ENCODE assay signal across 7 mouse cellular contexts in the genomic region with DNA sequence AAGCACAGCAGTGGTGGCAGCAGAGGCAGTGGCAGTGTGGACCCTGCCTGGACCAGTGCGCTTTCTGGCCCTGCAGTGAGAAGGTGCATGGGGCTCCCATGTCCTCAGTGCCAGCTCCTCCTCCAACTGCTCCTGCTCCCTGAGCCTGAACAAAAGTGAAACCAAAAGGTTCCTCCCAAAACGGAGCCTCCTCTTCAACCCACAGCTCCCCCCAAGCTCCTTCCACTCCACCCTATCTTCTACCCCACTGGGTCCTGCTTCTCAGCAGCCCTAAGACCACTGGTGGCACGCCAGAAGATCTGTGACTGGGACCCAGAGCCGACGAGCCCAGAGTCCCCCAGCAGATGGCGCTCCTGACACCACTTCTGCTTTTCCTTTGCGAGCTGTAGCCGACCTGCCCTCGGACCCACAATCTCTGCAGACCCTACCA.
DNase-seq lines count a peak whose midpoint lies in the region; ATAC-seq and TF ChIP-seq lines count a peak whose summit lies in the region.
"Not testable (repeated sequence)": the region's sequence is repeated elsewhere in the genome, so short reads cannot be mapped to it uniquely, and the experiment has no call there.

No protein-coding gene starts in this region.

- DNase-seq in MEL (ENCODE audit: low read depth, low spot score) = peak; percentile 16
- DNase-seq in cerebellum, postnatal 25 days = peak; percentile 7 to 35
- DNase-seq in lung, embryonic 14.5 days = not testable (repeated sequence)
- peak; percentile 37 for DNase-seq in naive thymus-derived CD4-positive, alpha-beta T cell, adult 2 months (ENCODE audit: low read depth)

- ATAC-seq in granulocyte monocyte progenitor cell, adult 5-6 weeks (replicated peaks; ENCODE audit: poor library complexity, severe bottlenecking) = peak; percentile 88
- ATAC-seq in hindbrain, embryonic 12.5 days (ENCODE audit: low FRiP score) = peak; percentile 64; the same call in 1 of the 2 replicates
- ATAC-seq in kidney, embryonic 15.5 days (replicated peaks; ENCODE audit: low FRiP score) = peak; percentile 60; the same call in 1 of the 2 replicates
- ATAC-seq in lung, embryonic 14.5 days (ENCODE audit: insufficient read depth) = 0 out of 2 replicates have a peak, but pooled peaks have one; percentile 31

- not testable (repeated sequence) for TF ChIP-seq EP300 in MEL (IDR thresholded peaks at IDR 0.05; ENCODE audit: low read depth in 1 of 2, low read length in 2 of 2)

- WGBS in hindbrain, embryonic 12.5 days = 4% methylated on average over 5 of the region's 9 CpGs
- 0% methylated on average over 4 of the region's 9 CpGs for WGBS in kidney, embryonic 15.5 days
- WGBS in lung, embryonic 14.5 days = 5% methylated on average over 2 of the region's 9 CpGs

- H3K9me3 ChIP-seq in MEL (replicated peaks; ENCODE audit: insufficient read depth, low read length); hindbrain, embryonic 12.5 days (replicated peaks); kidney, embryonic 15.5 days (replicated peaks); lung, embryonic 14.5 days (ENCODE audit: low read depth, low read length): not testable (repeated sequence)

- H3K79me2 ChIP-seq in MEL (ENCODE audit: control insufficient read depth, insufficient read depth, low read length, poor library complexity) = not testable (repeated sequence)

- 0 out of 2 replicates have a peak overlapping the region, but pooled peaks have one; percentile 43 for H3K9ac ChIP-seq in MEL (ENCODE audit: control insufficient read depth, low read depth, low read length, poor library complexity, severe bottlenecking)
- not testable (repeated sequence) for H3K9ac ChIP-seq in hindbrain, embryonic 12.5 days; kidney, embryonic 15.5 days; lung, embryonic 14.5 days

- H3K36me3 ChIP-seq in MEL (ENCODE audit: control insufficient read depth in 1 of 2, insufficient read depth in 2 of 2, low read length in 2 of 2); hindbrain, embryonic 12.5 days; kidney, embryonic 15.5 days; lung, embryonic 14.5 days (ENCODE audit: insufficient read depth): not testable (repeated sequence)

- TF ChIP-seq CTCF in MEL (IDR thresholded peaks at IDR 0.05 in 2 of 3, conservative IDR thresholded peaks at IDR 0.05 in 1 of 3; ENCODE audit: control insufficient read depth in 1 of 3, insufficient read depth in 1 of 3, low read depth in 2 of 3, low read length in 3 of 3, poor library complexity in 1 of 3, severe bottlenecking in 1 of 3); lung, embryonic 14.5 days (IDR thresholded peaks at IDR 0.05; ENCODE audit: low read depth): not testable (repeated sequence)

- not testable (repeated sequence) for H3K4me2 ChIP-seq in hindbrain, embryonic 12.5 days (replicated peaks); kidney, embryonic 15.5 days; lung, embryonic 14.5 days

- H3K27ac ChIP-seq in MEL (ENCODE audit: control insufficient read depth, low read depth, low read length); hindbrain, embryonic 12.5 days; kidney, embryonic 15.5 days; lung, embryonic 14.5 days (ENCODE audit: low read depth): not testable (repeated sequence)

- TF ChIP-seq RAD21 in MEL (IDR thresholded peaks at IDR 0.05; ENCODE audit: low read depth, low read length) = not testable (repeated sequence)

- not testable (repeated sequence) for H3K27me3 ChIP-seq in MEL (ENCODE audit: control insufficient read depth in 1 of 2, insufficient read depth in 2 of 2, low read length in 2 of 2); hindbrain, embryonic 12.5 days; kidney, embryonic 15.5 days; lung, embryonic 14.5 days (ENCODE audit: insufficient read depth, low read length)

- TF ChIP-seq POLR2A in MEL (IDR thresholded peaks at IDR 0.05; ENCODE audit: control insufficient read depth in 1 of 2, insufficient read depth in 1 of 2, low read depth in 1 of 2, low read length in 2 of 2, poor library complexity in 1 of 2) = not testable (repeated sequence)

- peak overlapping the region; percentile 51 to 53; a peak in 3 of 4 replicates for H3K4me3 ChIP-seq in MEL (ENCODE audit: control insufficient read depth in 1 of 2, insufficient read depth in 1 of 2, low read depth in 2 of 2, low read length in 2 of 2)
- not testable (repeated sequence) for H3K4me3 ChIP-seq in hindbrain, embryonic 12.5 days; kidney, embryonic 15.5 days (replicated peaks); lung, embryonic 14.5 days (ENCODE audit: low read depth, low read length)

- H3K4me1 ChIP-seq in MEL (ENCODE audit: control insufficient read depth in 1 of 2, insufficient read depth in 2 of 2, low read length in 2 of 2); hindbrain, embryonic 12.5 days; kidney, embryonic 15.5 days; lung, embryonic 14.5 days (ENCODE audit: insufficient read depth): not testable (repeated sequence)

Comparison
In these comparisons a context has a peak if more than half of its experiments do, and no peak if none do; other contexts are left out.
1. ATAC-seq: peak in every context shown above with its lines; median percentile 88 in granulocyte monocyte progenitor cell, adult 5-6 weeks; 64 in hindbrain, embryonic 12.5 days; 60 in kidney, embryonic 15.5 days; 31 in lung, embryonic 14.5 days.